Mouse (Mus musculus) CH12.LX (cell line): ENCODE data around the gene Fgfr2.

Source experiments
- CTCF ChIP-seq, 2 experiments: IDR thresholded peaks in 1 of 2; conservative IDR thresholded peaks in 1 of 2; 2 replicates each; pipeline ENCODE4 v1.5.1; 2011 to 2012; ENCODE audit warnings: low read depth in 2 of 2, low read length in 2 of 2, improper control_type of control experiment in 1 of 2, inconsistent platforms in 1 of 2, mild to moderate bottlenecking in 1 of 2, moderate library complexity in 1 of 2
- MXI1 ChIP-seq: IDR thresholded peaks from 2 replicates; pipeline ENCODE4 v1.6.1; 2011; ENCODE audit warnings: mild to moderate bottlenecking, low read depth, low read length, improper control_type of control experiment
- POLR2A ChIP-seq: IDR thresholded peaks from 2 replicates; pipeline ENCODE4 v1.6.1; 2011; ENCODE audit warnings: low read depth, mild to moderate bottlenecking, improper control_type of control experiment, low read length
- RAD21 ChIP-seq: IDR thresholded peaks from 2 replicates; pipeline ENCODE4 v1.6.1; 2011; ENCODE audit warnings: low read depth, mild to moderate bottlenecking, low read length, improper control_type of control experiment, moderate library complexity
- SIN3A ChIP-seq: IDR thresholded peaks from 2 replicates; pipeline ENCODE4 v1.6.1; 2012; ENCODE audit warnings: low read length, improper control_type of control experiment, inconsistent platforms
- UBTF ChIP-seq: IDR thresholded peaks from 2 replicates; pipeline ENCODE4 v1.6.1; 2012; ENCODE audit warnings: low read depth, mild to moderate bottlenecking, inconsistent platforms, low read length, improper control_type of control experiment, moderate library complexity
- ZC3H11A ChIP-seq: IDR thresholded peaks from 2 replicates; pipeline ENCODE4 v1.6.1; 2012; ENCODE audit warnings: low read depth, mild to moderate bottlenecking, inconsistent platforms, low read length, improper control_type of control experiment
- ZNF384 ChIP-seq: IDR thresholded peaks from 2 replicates; pipeline ENCODE4 v1.6.1; 2012; ENCODE audit warnings: low read depth, low read length, improper control_type of control experiment, inconsistent platforms

DNA sequence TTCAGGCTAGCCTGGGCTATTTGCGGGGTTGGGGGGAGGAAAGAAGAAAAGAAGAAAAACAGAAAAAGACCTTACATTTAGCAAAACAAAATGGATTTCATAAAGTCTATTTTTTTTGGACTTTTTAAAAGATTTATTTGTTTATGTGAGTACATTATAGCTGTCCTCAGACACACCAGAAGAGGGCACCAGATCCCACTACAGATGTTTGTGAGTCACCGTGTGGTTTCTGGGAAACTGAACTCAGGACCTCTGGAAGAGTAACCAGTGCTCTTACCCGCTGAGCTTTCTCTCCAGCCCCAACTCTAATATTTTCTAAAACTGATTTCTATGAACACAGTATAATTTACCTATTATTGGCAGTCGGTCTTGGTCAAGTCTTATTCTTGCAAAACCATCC lies 2588.0 kb downstream of the Fgfr2 start:
- TF ChIP-seq POLR2A: no peak
- no peak; a peak in 1 of 4 replicates for TF ChIP-seq CTCF (conservative IDR thresholded peaks at IDR 0.05 in 1 of 2, IDR thresholded peaks at IDR 0.05 in 1 of 2; ENCODE audit: low read depth in 2 of 2, low read length in 2 of 2)
- TF ChIP-seq ZNF384: no peak
- no peak for TF ChIP-seq ZC3H11A
- TF ChIP-seq MXI1: no peak
- no peak for TF ChIP-seq RAD21
- TF ChIP-seq SIN3A: no peak
- TF ChIP-seq UBTF: no peak
